Mouse (Mus musculus) kidney, postnatal 14 days (tissue): Measurements from ENCODE around the gene C130074G19Rik.

ENCODE experiments used
- DNase-seq: peaks from one replicate; pipeline ENCODE4 v3.0.0; 2022; ENCODE audit warnings: mixed read lengths

The C130074G19Rik gene

DNA sequence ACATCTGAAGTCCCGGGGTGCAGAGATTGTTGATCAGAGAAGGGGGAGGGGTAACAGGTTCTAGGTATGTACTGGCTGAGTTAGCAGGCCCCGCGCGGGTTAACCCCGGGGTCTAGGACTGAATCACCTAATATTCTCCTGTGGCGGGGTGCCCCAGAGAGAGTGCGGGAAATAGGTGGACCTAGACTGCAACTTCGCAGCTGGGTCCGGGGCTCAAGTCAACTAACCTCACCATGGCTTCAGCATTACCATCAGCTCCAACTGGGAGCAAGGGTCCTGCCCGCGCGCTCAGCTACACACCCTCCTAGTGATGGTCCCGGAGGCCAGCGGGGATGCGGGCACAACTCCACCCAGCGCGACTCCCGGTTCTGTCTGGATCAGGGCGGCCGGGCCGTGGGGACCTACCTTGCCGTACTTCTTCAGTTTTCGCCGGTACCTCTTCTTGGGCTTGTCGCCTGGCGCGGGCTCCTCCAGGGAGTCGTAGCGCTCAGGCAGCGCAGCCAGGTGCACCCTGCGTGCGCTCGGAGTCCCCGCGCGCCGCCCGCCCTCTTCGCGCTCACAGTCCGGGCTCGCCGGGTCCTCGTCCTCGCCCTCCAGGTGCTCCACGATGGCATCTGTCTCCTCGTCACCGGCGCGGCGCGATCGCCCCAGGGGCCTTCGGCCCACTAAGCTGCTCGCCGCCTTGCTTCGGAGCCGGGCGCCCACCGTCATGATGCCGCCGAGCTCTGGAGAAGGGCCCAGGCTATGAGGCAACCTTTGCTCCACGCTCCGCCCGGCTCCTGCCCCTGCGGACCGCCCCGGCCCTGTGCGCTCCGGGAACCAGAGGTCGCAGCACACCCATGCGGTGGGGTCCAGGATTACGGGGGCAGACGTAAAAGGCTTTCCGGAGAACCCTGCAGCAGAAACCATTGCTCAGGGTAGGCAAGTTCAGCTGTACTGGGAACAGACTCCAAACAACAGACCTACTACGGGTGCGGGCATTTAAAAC is at the start of gene C130074G19Rik:
Gene C130074G19Rik (minus strand): TSS at position 938 of the 988 bp plus-strand sequence.
- peak; percentile 92 for DNase-seq

GRCm38 (mm10) chr1:184931097-184931496 is 48.1 kb upstream of the C130074G19Rik start:
- no peak for DNase-seq

- DNase-seq = no peak
These were observed 45.4 kb upstream of the C130074G19Rik start for GRCm38 (mm10) chr1:184928382-184928781.

- DNase-seq = no peak
These were observed 44.9 kb upstream of the C130074G19Rik start for GRCm38 (mm10) chr1:184927911-184928310.

DNA sequence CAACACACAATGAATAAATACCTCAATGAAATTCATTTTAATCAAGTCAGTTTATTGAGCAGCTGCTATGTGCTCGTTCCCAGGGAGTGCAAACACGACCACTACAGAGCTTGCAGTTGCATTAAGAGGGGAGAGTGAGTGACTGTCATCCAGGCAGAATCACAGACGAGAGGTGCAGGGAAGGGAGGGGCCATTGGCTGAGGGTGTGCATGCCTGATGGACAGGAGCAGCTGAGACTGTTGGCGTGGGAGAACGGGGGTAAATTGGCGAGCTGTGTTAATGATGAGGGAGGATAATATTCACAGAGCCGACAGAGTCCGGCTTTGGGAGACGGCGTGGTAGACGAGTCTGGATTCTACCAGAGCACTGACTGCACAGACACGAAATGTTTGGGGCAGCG is 39.8 kb upstream of the C130074G19Rik start:
- DNase-seq = no peak

- no peak for DNase-seq
These were observed 37.0 kb upstream of the C130074G19Rik start for GRCm38 (mm10) chr1:184920057-184920456.

- DNase-seq = no peak
These were observed 35.3 kb upstream of the C130074G19Rik start for GRCm38 (mm10) chr1:184918227-184918888.

- DNase-seq = no peak
These were observed 29.3 kb upstream of the C130074G19Rik start for GRCm38 (mm10) chr1:184912336-184912735.

GRCm38 (mm10) chr1:184911861-184912260 is 28.8 kb upstream of the C130074G19Rik start:
- DNase-seq = peak; percentile 61

GRCm38 (mm10) chr1:184908558-184908957 is 25.5 kb upstream of the C130074G19Rik start:
- DNase-seq = peak; percentile 9

- no peak for DNase-seq
These were observed 23.1 kb upstream of the C130074G19Rik start for GRCm38 (mm10) chr1:184905904-184906745.

GRCm38 (mm10) chr1:184905371-184905770 is 22.4 kb upstream of the C130074G19Rik start:
- no peak for DNase-seq

DNA sequence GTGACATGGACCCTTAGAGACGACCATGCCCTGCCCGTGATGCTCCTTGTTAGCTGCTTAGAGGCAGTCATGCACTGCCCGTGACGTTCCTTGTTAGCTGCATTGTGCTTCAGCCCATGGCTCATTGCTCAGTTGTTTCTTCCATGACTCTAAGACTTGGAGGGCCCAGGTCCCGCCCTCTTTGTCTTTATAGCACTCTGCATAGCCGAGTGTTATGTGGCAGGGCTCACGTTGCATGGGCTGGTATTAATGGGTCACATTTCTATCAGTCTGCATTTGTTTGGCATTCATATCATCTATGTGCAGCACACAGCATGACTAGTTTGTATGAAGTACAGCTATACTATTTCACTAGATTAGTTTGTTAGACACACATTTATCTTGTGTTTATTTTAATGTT is 20.7 kb upstream of the C130074G19Rik start:
- DNase-seq = no peak

GRCm38 (mm10) chr1:184902886-184903285 is 19.9 kb upstream of the C130074G19Rik start:
- DNase-seq = no peak

- no peak for DNase-seq
These were observed 14.3 kb upstream of the C130074G19Rik start for GRCm38 (mm10) chr1:184897350-184897749.

- peak; percentile 28 for DNase-seq
These were observed 9.0 kb upstream of the C130074G19Rik start for GRCm38 (mm10) chr1:184891998-184892397.

- DNase-seq = no peak
These were observed 6.4 kb upstream of the C130074G19Rik start for GRCm38 (mm10) chr1:184889454-184889853.

- DNase-seq = no peak
These were observed 3.1 kb upstream of the C130074G19Rik start for GRCm38 (mm10) chr1:184886160-184886559.

GRCm38 (mm10) chr1:184881861-184882260 is 1.2 kb downstream of the C130074G19Rik start:
- peak; percentile 21 for DNase-seq

GRCm38 (mm10) chr1:184881211-184881610 is 1.8 kb downstream of the C130074G19Rik start:
- DNase-seq = no peak

- peak; percentile 83 for DNase-seq
These were observed 4.2 kb downstream of the C130074G19Rik start for GRCm38 (mm10) chr1:184878860-184879259.

DNA sequence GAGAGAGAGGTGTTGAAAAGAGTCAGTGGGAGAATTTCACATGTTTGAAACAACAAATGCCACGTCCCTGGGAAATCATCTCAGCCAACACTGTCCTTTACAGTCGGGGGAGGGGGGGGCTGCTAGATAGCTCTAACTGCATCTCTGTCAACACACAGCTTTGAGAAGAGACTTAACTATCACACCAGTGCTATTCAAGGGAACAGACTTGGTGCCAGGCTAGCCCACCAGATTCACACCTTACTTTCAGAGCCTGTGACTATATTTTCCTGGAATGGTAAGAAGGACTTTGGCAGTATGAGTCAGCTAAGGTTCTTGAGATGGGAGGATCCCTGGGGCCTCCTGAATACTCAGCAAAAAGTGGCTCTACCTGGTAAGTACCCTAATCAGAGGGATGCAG is 5.7 kb downstream of the C130074G19Rik start:
- DNase-seq = no peak

GRCm38 (mm10) chr1:184873910-184874309 is 9.1 kb downstream of the C130074G19Rik start:
- DNase-seq = no peak
